Mouse (Mus musculus) MEL (cell line): ENCODE measurements around the gene Apbb2. TPM values are rescaled to one million over a fixed set of nuclear protein-coding genes. Genes with fewer than 3 reads are reported as not detected.

Experiments used
- DNase-seq: peaks from one replicate; pipeline ENCODE4 v3.0.0; 2011; ENCODE audit warnings: low read depth, low spot score
- H3K27ac ChIP-seq: 2 replicates; pipeline ENCODE4 v1.5.1; 2012; ENCODE audit warnings: low read depth, mild to moderate bottlenecking, control low read depth, low read length, moderate library complexity; ENCODE audit not compliant: control insufficient read depth
- H3K27me3 ChIP-seq, 2 experiments: fragments of 150-350 bp in 1 of 2; sonication (generic) in 1 of 2; 2 replicates each; pipeline ENCODE4 v1.6.1; 2012; ENCODE audit warnings: low read length in 2 of 2, mild to moderate bottlenecking in 2 of 2, improper control_type of control experiment in 1 of 2, moderate library complexity in 1 of 2; ENCODE audit not compliant: insufficient read depth in 2 of 2, control insufficient read depth in 1 of 2
- H3K36me3 ChIP-seq, 2 experiments: 2 replicates each; pipeline ENCODE4 v1.6.1; 2012 to 2014; ENCODE audit warnings: low read length in 2 of 2, improper control_type of control experiment in 1 of 2, inconsistent platforms in 1 of 2, mild to moderate bottlenecking in 1 of 2; ENCODE audit not compliant: insufficient read depth in 2 of 2, control insufficient read depth in 1 of 2
- H3K4me1 ChIP-seq, 2 experiments: fragments of 150-350 bp in 1 of 2; sonication (generic) in 1 of 2; 2 replicates each; pipeline ENCODE4 v1.6.1; 2012; ENCODE audit warnings: low read length in 2 of 2, improper control_type of control experiment in 1 of 2, mild to moderate bottlenecking in 1 of 2; ENCODE audit not compliant: insufficient read depth in 2 of 2, control insufficient read depth in 1 of 2
- H3K4me3 ChIP-seq, 2 experiments: fragments of 150-350 bp in 1 of 2; sonication (generic) in 1 of 2; 2 replicates each; pipeline ENCODE4 v1.5.1; 2012; ENCODE audit warnings: low read depth in 2 of 2, low read length in 2 of 2, mild to moderate bottlenecking in 2 of 2, moderate library complexity in 2 of 2, control low read depth in 1 of 2, improper control_type of control experiment in 1 of 2; ENCODE audit not compliant: control insufficient read depth in 1 of 2, insufficient read depth in 1 of 2
- H3K79me2 ChIP-seq: 2 replicates; pipeline ENCODE4 v1.6.1; 2012; ENCODE audit warnings: mild to moderate bottlenecking, low read length, moderate library complexity; ENCODE audit not compliant: control insufficient read depth, poor library complexity, insufficient read depth
- H3K9ac ChIP-seq: 2 replicates; pipeline ENCODE4 v1.6.1; 2012; ENCODE audit warnings: low read depth, mild to moderate bottlenecking, control low read depth, low read length, moderate library complexity; ENCODE audit not compliant: control insufficient read depth, poor library complexity, severe bottlenecking
- H3K9me3 ChIP-seq: fragments of 150-350 bp; sonication (generic); replicated peaks from 2 replicates; pipeline ENCODE4 v1.6.1; 2012; ENCODE audit warnings: mild to moderate bottlenecking, low read length, improper control_type of control experiment, moderate library complexity; ENCODE audit not compliant: insufficient read depth
- CHD1 ChIP-seq: IDR thresholded peaks from 2 replicates; pipeline ENCODE4 v1.6.1; 2012; ENCODE audit warnings: low read depth, mild to moderate bottlenecking, inconsistent platforms, low read length, improper control_type of control experiment
- CHD2 ChIP-seq: IDR thresholded peaks from 2 replicates; pipeline ENCODE4 v1.6.1; 2011; ENCODE audit warnings: low read length, improper control_type of control experiment
- E2F4 ChIP-seq: IDR thresholded peaks from 2 replicates; pipeline ENCODE4 v1.6.1; 2011; ENCODE audit warnings: low read depth, low read length, improper control_type of control experiment, borderline replicate concordance
- JUND ChIP-seq: IDR thresholded peaks from 2 replicates; pipeline ENCODE4 v1.6.1; 2011; ENCODE audit warnings: low read depth, mild to moderate bottlenecking, improper control_type of control experiment, low read length
- KAT2A ChIP-seq: conservative IDR thresholded peaks from 2 replicates; pipeline ENCODE4 v1.6.1; 2012; ENCODE audit warnings: low read depth, low read length, improper control_type of control experiment, inconsistent platforms
- MAFK ChIP-seq: IDR thresholded peaks from 2 replicates; pipeline ENCODE4 v1.6.1; 2011; ENCODE audit warnings: low read depth, mild to moderate bottlenecking, low read length, improper control_type of control experiment, borderline replicate concordance
- MAX ChIP-seq: IDR thresholded peaks from 2 replicates; pipeline ENCODE4 v1.6.1; 2011; ENCODE audit warnings: low read length, improper control_type of control experiment
- MXI1 ChIP-seq: IDR thresholded peaks from 2 replicates; pipeline ENCODE4 v1.6.1; 2011; ENCODE audit warnings: mild to moderate bottlenecking, low read depth, low read length, improper control_type of control experiment
- MYC ChIP-seq: IDR thresholded peaks from 2 replicates; pipeline ENCODE4 v1.6.1; 2011; ENCODE audit warnings: low read depth, mild to moderate bottlenecking, low read length, improper control_type of control experiment, moderate library complexity
- NELFE ChIP-seq: IDR thresholded peaks from 2 replicates; pipeline ENCODE4 v1.6.1; 2011; ENCODE audit warnings: low read depth, low read length, improper control_type of control experiment
- NRF1 ChIP-seq: IDR thresholded peaks from 2 replicates; pipeline ENCODE4 v1.6.1; 2014; ENCODE audit warnings: low read depth, mild to moderate bottlenecking, inconsistent platforms, low read length, improper control_type of control experiment, moderate library complexity; ENCODE audit not compliant: poor library complexity, insufficient read depth, severe bottlenecking
- POLR2A ChIP-seq, 2 experiments: IDR thresholded peaks; 2 replicates each; pipeline ENCODE4 v1.6.1; 2011 to 2012; ENCODE audit warnings: low read length in 2 of 2, mild to moderate bottlenecking in 2 of 2, control low read depth in 1 of 2, improper control_type of control experiment in 1 of 2, low read depth in 1 of 2, moderate library complexity in 1 of 2; ENCODE audit not compliant: control insufficient read depth in 1 of 2, insufficient read depth in 1 of 2, poor library complexity in 1 of 2
- POLR2AphosphoS5 ChIP-seq: IDR thresholded peaks from 2 replicates; pipeline ENCODE4 v1.6.1; 2012; ENCODE audit warnings: low read depth, borderline replicate concordance, mild to moderate bottlenecking, inconsistent platforms, low read length, moderate library complexity, mixed read lengths
- RCOR1 ChIP-seq: IDR thresholded peaks from 2 replicates; pipeline ENCODE4 v1.6.1; 2012; ENCODE audit warnings: low read depth, mild to moderate bottlenecking, inconsistent platforms, low read length, improper control_type of control experiment
- SIN3A ChIP-seq: IDR thresholded peaks from 2 replicates; pipeline ENCODE4 v1.6.1; 2012; ENCODE audit warnings: low read length, improper control_type of control experiment, inconsistent platforms
- SMC3 ChIP-seq: IDR thresholded peaks from 2 replicates; pipeline ENCODE4 v1.6.1; 2011; ENCODE audit warnings: low read depth, low read length, improper control_type of control experiment
- TAL1 ChIP-seq: IDR thresholded peaks from 2 replicates; pipeline ENCODE4 v1.6.1; 2012; ENCODE audit warnings: mild to moderate bottlenecking, inconsistent platforms, low read length, moderate library complexity, mixed read lengths
- TCF12 ChIP-seq: IDR thresholded peaks from 2 replicates; pipeline ENCODE4 v1.6.1; 2014; ENCODE audit warnings: low read depth, mild to moderate bottlenecking, inconsistent platforms, low read length, improper control_type of control experiment, moderate library complexity
- UBTF ChIP-seq: IDR thresholded peaks from 2 replicates; pipeline ENCODE4 v1.6.1; 2012; ENCODE audit warnings: low read depth, mild to moderate bottlenecking, inconsistent platforms, low read length, improper control_type of control experiment, moderate library complexity, borderline replicate concordance; ENCODE audit not compliant: insufficient read depth
- USF2 ChIP-seq, 2 experiments: IDR thresholded peaks; 2 replicates each; pipeline ENCODE4 v1.6.1; 2011 to 2012; ENCODE audit warnings: improper control_type of control experiment in 2 of 2, low read length in 2 of 2, borderline replicate concordance in 1 of 2, inconsistent platforms in 1 of 2, low read depth in 1 of 2, mild to moderate bottlenecking in 1 of 2; ENCODE audit not compliant: insufficient read depth in 1 of 2
- ZC3H11A ChIP-seq: IDR thresholded peaks from 2 replicates; pipeline ENCODE4 v1.6.1; 2012; ENCODE audit warnings: low read depth, mild to moderate bottlenecking, inconsistent platforms, low read length, improper control_type of control experiment
- ZKSCAN1 ChIP-seq: IDR thresholded peaks from 2 replicates; pipeline ENCODE4 v1.6.1; 2012; ENCODE audit warnings: low read depth, mild to moderate bottlenecking, inconsistent platforms, low read length, improper control_type of control experiment, moderate library complexity
- ZMIZ1 ChIP-seq: IDR thresholded peaks from 2 replicates; pipeline ENCODE4 v1.6.1; 2012; ENCODE audit warnings: low read depth, mild to moderate bottlenecking, inconsistent platforms, low read length, improper control_type of control experiment, moderate library complexity
- ZNF384 ChIP-seq: IDR thresholded peaks from 2 replicates; pipeline ENCODE4 v1.6.1; 2012; ENCODE audit warnings: low read depth, mild to moderate bottlenecking, inconsistent platforms, low read length, improper control_type of control experiment
- polyA plus RNA-seq, 2 experiments: library from polyadenylated mRNA; stranded (reverse) in 1 of 2; unstranded in 1 of 2; fragments of >175 nt in 1 of 2; fragments of >200 nt in 1 of 2; gene quantifications; 2 replicates each; pipeline versions ENCODE4 v1.2.1 to v1.2.4; 2012; ENCODE audit warnings: low replicate concordance in 2 of 2, low read depth in 1 of 2; ENCODE audit not compliant: insufficient read length in 2 of 2, insufficient read depth in 1 of 2, missing spikeins in 1 of 2
- total RNA-seq: library from RNA; depleted of rRNA; stranded (reverse); fragments of 300-350 nt; gene quantifications from 2 replicates; pipeline ENCODE4 v1.2.3, GENCODE M21; 2012

Apbb2 gene
- total and polyA plus RNA-seq, 3 experiments, result not detected

- Histone ChIP-seq H3K4me1 (no peaks in the 10 kb centered on the region), H3K36me3 (no peaks in the 10 kb centered on the region), H3K27ac (no peak overlapping the region), H3K79me2 (no peaks in the 10 kb centered on the region), H3K4me3 (no peak overlapping the region), H3K9me3 (no peaks in the 10 kb centered on the region), H3K27me3 (no peaks in the 10 kb centered on the region), H3K9ac (no peak overlapping the region)
- no peak for DNase-seq
- no peak for TF ChIP-seq JUND
- no peak for TF ChIP-seq ZMIZ1
- no peak for TF ChIP-seq TCF12
- TF ChIP-seq USF2 (IDR thresholded peaks at IDR 0.05; ENCODE audit: borderline replicate concordance in 1 of 2, insufficient read depth in 1 of 2, low read depth in 1 of 2, low read length in 2 of 2), result no peak
- TF ChIP-seq ZKSCAN1, result no peak
- TF ChIP-seq MXI1, result no peak
- TF ChIP-seq NRF1, result no peak
- no peak for TF ChIP-seq RCOR1
- no peak for TF ChIP-seq ZC3H11A
- TF ChIP-seq MYC, result no peak
- TF ChIP-seq ZNF384, result no peak
- TF ChIP-seq UBTF, result no peak
- TF ChIP-seq SMC3, result no peak
- TF ChIP-seq CHD1, result no peak
- no peak for TF ChIP-seq MAX
- no peak for TF ChIP-seq POLR2A (IDR thresholded peaks at IDR 0.05; ENCODE audit: control insufficient read depth in 1 of 2, insufficient read depth in 1 of 2, low read depth in 1 of 2, low read length in 2 of 2, poor library complexity in 1 of 2)
These were observed 150.1 kb downstream of the Apbb2 start for GRCm38 (mm10) chr5:66468331-66469001.

GRCm38 (mm10) chr5:66462665-66463064, 155.9 kb downstream of the Apbb2 start:
- Histone ChIP-seq H3K9me3 (no peaks in the 10 kb centered on the region), H3K27me3 (no peaks in the 10 kb centered on the region), H3K36me3 (no peaks in the 10 kb centered on the region), H3K4me1 (no peaks in the 10 kb centered on the region), H3K9ac (no peak overlapping the region), H3K79me2 (no peaks in the 10 kb centered on the region), H3K4me3 (no peak overlapping the region), H3K27ac (no peak overlapping the region)
- DNase-seq, result no peak
- no peak for TF ChIP-seq RCOR1
- TF ChIP-seq SIN3A, result no peak
- TF ChIP-seq KAT2A, result no peak
- TF ChIP-seq UBTF, result no peak
- no peak for TF ChIP-seq ZC3H11A
- no peak for TF ChIP-seq CHD2
- TF ChIP-seq ZMIZ1, result no peak
- TF ChIP-seq CHD1, result no peak
- TF ChIP-seq ZKSCAN1, result no peak
- no peak for TF ChIP-seq MAFK
- no peak for TF ChIP-seq POLR2AphosphoS5
- no peak for TF ChIP-seq NELFE
- no peak for TF ChIP-seq MAX
- no peak for TF ChIP-seq ZNF384
- no peak for TF ChIP-seq POLR2A (IDR thresholded peaks at IDR 0.05; ENCODE audit: control insufficient read depth in 1 of 2, insufficient read depth in 1 of 2, low read depth in 1 of 2, low read length in 2 of 2, poor library complexity in 1 of 2)
- TF ChIP-seq TAL1, result no peak
- TF ChIP-seq E2F4, result no peak
